Mouse (Mus musculus) liver, embryonic 11.5 days (tissue): ENCODE data around the gene Clec2h. TPM values are rescaled to one million over a fixed set of nuclear protein-coding genes. Genes with fewer than 3 reads are reported as not detected.
"Not testable (repeated sequence)": the region's sequence is repeated elsewhere in the genome, so short reads cannot be mapped to it uniquely, and the experiment has no call there.

ENCODE experiments used
- ATAC-seq: fragments of 200-750 bp; cut with Nextera tagmentation; replicated peaks from 2 replicates; pipeline ENCODE4 v1.8.0; 2017; ENCODE audit warnings: moderate number of reproducible peaks, mild to moderate bottlenecking, moderate TSS enrichment, moderate library complexity; ENCODE audit not compliant: low FRiP score
- DNase-seq: peaks from one replicate; pipeline ENCODE4 v3.0.0-alpha.2; 2017; ENCODE audit warnings: low spot score
- H3K27ac ChIP-seq: fragments of 300-500 bp; sonication (generic); 2 replicates; pipeline ENCODE4 v1.5.1; 2014; ENCODE audit warnings: mild to moderate bottlenecking, low read depth, low read length, control low read depth
- H3K27me3 ChIP-seq: fragments of 300-500 bp; sonication (generic); replicated peaks from 2 replicates; pipeline ENCODE4 v1.6.1; 2014; ENCODE audit warnings: low read length, mixed read lengths; ENCODE audit not compliant: control insufficient read depth, insufficient read depth
- H3K36me3 ChIP-seq: fragments of 300-500 bp; sonication (generic); 2 replicates; pipeline ENCODE4 v1.6.1; 2014; ENCODE audit warnings: mild to moderate bottlenecking, low read length, moderate library complexity, mixed read lengths; ENCODE audit not compliant: control insufficient read depth, insufficient read depth
- H3K4me1 ChIP-seq: fragments of 300-500 bp; sonication (generic); replicated peaks from 2 replicates; pipeline ENCODE4 v1.6.1; 2014; ENCODE audit warnings: low read length, mixed read lengths; ENCODE audit not compliant: control insufficient read depth, insufficient read depth
- H3K4me2 ChIP-seq: fragments of 300-500 bp; sonication (generic); 2 replicates; pipeline ENCODE4 v1.6.1; 2014; ENCODE audit warnings: mild to moderate bottlenecking, control low read depth, moderate library complexity
- H3K4me3 ChIP-seq: fragments of 300-500 bp; sonication (generic); 2 replicates; pipeline ENCODE4 v1.5.1; 2014; ENCODE audit warnings: low read depth, low read length, control low read depth
- H3K9ac ChIP-seq: fragments of 300-500 bp; sonication (generic); 2 replicates; pipeline ENCODE4 v1.6.1; 2014; ENCODE audit warnings: low read depth, low read length, control low read depth
- H3K9me3 ChIP-seq: fragments of 300-500 bp; sonication (generic); 2 replicates; pipeline ENCODE4 v1.6.1; 2016; ENCODE audit warnings: low read length, inconsistent platforms, mixed read lengths; ENCODE audit not compliant: control insufficient read depth
- WGBS: fragments of 180-500 bp; shearing (Covaris S2); extraction: QIAGEN DNeasy Blood & Tissue Kit; methylation state at CpG from one replicate; pipeline ENCODE4 v1.1.7; 2014; 5-methylcytosine and 5-hydroxymethylcytosine counted together
- polyA plus RNA-seq: library from polyadenylated mRNA; unstranded; fragments of >200 nt; fragmentation: Nextera tagmentation; extraction: Ambion mirVana; gene quantifications from 2 replicates; pipeline ENCODE4 v1.2.1, GENCODE M21; 2014

Clec2h gene
- not detected in 2 replicates for polyA plus RNA-seq

DNA sequence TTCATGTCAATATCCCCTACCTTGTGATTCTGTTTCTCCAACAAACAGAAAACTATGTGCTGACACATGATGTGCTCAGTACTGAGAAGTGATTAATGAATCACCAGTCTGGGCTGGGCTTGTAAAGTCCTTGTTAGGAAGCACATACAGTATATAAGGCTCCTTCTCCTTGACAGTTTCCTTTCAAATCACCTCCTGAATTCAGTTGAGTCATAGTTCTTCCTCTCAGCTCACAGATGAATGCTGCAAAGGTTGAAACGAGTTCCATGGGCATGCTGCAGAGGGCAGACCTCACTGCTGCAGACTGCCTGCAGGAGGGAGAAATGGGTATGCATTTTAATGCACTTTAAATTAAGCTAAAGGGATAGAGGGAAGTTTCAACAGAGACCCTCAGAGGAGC, at the start of gene Clec2h:
Gene Clec2h (plus strand): TSS at position 180 of the 400 bp plus-strand sequence.
- 9% methylated on average over 1 of the region's 1 CpGs for WGBS

DNA sequence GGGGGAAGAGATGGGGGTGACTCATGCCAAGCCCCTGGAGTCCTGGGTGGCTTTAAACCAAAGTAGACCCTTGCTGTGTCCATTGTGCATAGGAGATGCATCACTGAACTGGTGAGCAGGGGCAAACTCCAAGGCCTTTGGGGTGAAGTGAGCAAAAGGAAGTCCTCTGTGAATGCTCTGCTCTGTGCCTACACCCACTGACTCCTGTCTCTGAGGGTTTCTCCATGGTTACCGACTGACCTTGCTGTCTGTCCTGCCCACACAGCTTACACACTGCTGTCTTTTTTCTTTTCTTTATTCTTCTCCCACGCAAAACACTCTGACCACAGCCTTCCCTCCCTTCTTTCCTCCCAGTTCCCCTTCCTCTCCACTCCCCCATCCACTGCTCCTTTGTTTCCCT, 39.5 kb upstream of the Clec2h start:
- Histone ChIP-seq H3K9ac (no peak overlapping the region), H3K4me2 (no peak overlapping the region), H3K27ac (no peak overlapping the region), H3K27me3 (no peaks in the 10 kb centered on the region), H3K4me3 (no peak overlapping the region), H3K9me3 (no peaks in the 10 kb centered on the region), H3K36me3 (no peaks in the 10 kb centered on the region), H3K4me1 (no peaks in the 10 kb centered on the region)
- DNase-seq = no peak
- 50% methylated on average over 2 of the region's 2 CpGs for WGBS
- ATAC-seq = no peak

More for the DNA sequence above, at the start of gene Clec2h:
- Histone ChIP-seq H3K4me1 (no peaks in the 10 kb centered on the region), H3K4me3 (no peak within 1 kb of the TSS), H3K27me3 (no peaks in the 10 kb centered on the region), H3K9me3 (no peaks in the 10 kb centered on the region), H3K9ac (no peak within 1 kb of the TSS), H3K36me3 (no peaks in the 10 kb centered on the region), H3K4me2 (no peak within 1 kb of the TSS), H3K27ac (no peak within 1 kb of the TSS)
- no peak for ATAC-seq
- no peak for DNase-seq

DNA sequence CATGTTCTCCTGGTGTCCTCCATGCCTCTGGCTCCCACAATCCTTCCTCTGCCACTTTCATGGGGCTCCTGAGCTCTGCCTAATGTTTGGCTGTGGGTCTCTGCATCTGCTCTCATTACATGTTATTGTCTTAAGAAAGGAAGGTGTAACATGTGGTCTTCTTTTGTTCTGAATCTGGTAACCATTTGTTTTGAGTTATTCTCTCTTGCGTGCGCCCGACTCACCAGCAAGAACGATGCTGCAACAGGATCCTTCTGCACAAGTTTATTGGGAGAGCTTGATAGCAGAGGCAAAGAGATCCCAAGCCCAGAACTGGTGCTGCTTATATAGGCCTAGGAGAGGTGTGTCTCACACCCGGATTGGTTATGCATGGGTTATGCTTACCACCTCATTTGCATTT, 38.8 kb upstream of the Clec2h start, which contains the start of gene Klrb1a:
Gene Klrb1a (minus strand): TSS at position 101 of the 400 bp plus-strand sequence.
- WGBS = 91% methylated on average over 5 of the region's 5 CpGs
- DNase-seq, H3K36me3 ChIP-seq, H3K4me3 ChIP-seq, H3K9ac ChIP-seq, H3K4me1 ChIP-seq, H3K4me2 ChIP-seq, H3K27ac ChIP-seq, ATAC-seq, H3K9me3 ChIP-seq, H3K27me3 ChIP-seq: not testable (repeated sequence)

DNA sequence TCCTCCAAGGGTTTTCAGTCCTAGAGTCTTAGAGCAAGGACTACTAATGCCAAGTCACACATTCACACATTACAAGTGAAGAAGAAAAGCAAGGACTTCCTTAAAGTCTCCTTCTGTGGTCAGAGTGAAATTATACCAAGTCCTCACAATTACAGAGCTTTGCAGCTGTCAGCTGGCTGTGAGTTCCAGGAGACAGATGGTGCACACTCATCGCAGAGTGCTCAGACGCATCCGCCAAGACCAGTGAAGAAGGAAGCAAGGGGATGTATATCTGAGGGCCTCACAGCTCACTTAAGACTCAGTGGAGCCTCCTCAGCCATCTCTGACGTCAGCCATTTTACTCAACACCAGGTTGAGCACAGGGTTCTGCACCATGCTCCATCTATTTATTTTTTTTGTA, 37.8 kb upstream of the Clec2h start:
- 83% methylated on average over 4 of the region's 4 CpGs for WGBS
- no peaks in the 10 kb centered on the region for H3K36me3 ChIP-seq

DNA sequence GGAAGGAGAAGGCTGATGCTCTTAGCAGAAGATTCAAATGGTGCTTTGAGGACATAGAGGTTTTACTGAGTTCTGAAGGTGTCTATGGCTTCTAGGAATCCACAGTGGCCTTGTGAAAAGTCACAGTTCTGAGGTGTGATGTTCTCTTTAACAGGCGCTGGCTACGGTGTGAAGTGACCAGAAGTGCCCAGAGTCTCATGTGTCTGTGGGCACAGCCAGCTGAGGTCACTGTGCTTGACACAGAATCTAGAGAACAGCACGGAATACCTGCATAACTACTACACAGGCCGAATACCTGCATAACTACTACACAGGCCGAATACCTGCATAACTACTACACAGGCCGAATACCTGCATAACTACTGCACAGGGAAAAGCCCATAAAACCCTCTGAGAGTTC, 36.9 kb upstream of the Clec2h start:
- 84% methylated on average over 6 of the region's 6 CpGs for WGBS
- H3K4me1 ChIP-seq, H3K36me3 ChIP-seq, H3K9me3 ChIP-seq, H3K27me3 ChIP-seq, H3K27ac ChIP-seq, DNase-seq, H3K4me3 ChIP-seq, H3K4me2 ChIP-seq, ATAC-seq, H3K9ac ChIP-seq: not testable (repeated sequence)

More for the DNA sequence above, 37.8 kb upstream of the Clec2h start:
- Histone ChIP-seq H3K9me3 (no peaks in the 10 kb centered on the region), H3K9ac (no peak overlapping the region), H3K27ac (no peak overlapping the region), H3K27me3 (no peaks in the 10 kb centered on the region), H3K4me1 (no peaks in the 10 kb centered on the region), H3K4me3 (no peak overlapping the region), H3K4me2 (no peak overlapping the region)
- no peak for DNase-seq
- ATAC-seq = no peak

- not testable (repeated sequence) for H3K4me2 ChIP-seq, H3K4me1 ChIP-seq, H3K9me3 ChIP-seq, H3K9ac ChIP-seq, H3K4me3 ChIP-seq, H3K36me3 ChIP-seq, H3K27me3 ChIP-seq, DNase-seq
- H3K27ac ChIP-seq = peak overlapping the region; percentile 13; the same call in 1 of the 2 replicates
- 54% methylated on average over 12 of the region's 13 CpGs for WGBS
- peak; percentile 61 for ATAC-seq
Observed at GRCm38 (mm10) chr6:128629771-128630739, 32.1 kb upstream of the Clec2h start.

GRCm38 (mm10) chr6:128630912-128631905, 31.0 kb upstream of the Clec2h start:
- H3K27ac ChIP-seq = peak overlapping the region; percentile 13; the same call in 1 of the 2 replicates
- not testable (repeated sequence) for H3K4me2 ChIP-seq, H3K4me3 ChIP-seq, H3K27me3 ChIP-seq, H3K36me3 ChIP-seq, DNase-seq, H3K9ac ChIP-seq, H3K9me3 ChIP-seq, H3K4me1 ChIP-seq
- ATAC-seq = peak; percentile 73
- WGBS = 58% methylated on average over 15 of the region's 15 CpGs

- Histone ChIP-seq H3K4me2 (no peak overlapping the region), H3K27me3 (no peaks in the 10 kb centered on the region), H3K4me1 (no peaks in the 10 kb centered on the region), H3K36me3 (no peaks in the 10 kb centered on the region), H3K27ac (no peak overlapping the region), H3K9ac (no peak overlapping the region), H3K4me3 (no peak overlapping the region), H3K9me3 (no peaks in the 10 kb centered on the region)
- ATAC-seq = no peak
- DNase-seq = no peak
- 80% methylated on average over 1 of the region's 1 CpGs for WGBS
Observed at GRCm38 (mm10) chr6:128640673-128641072, 21.5 kb upstream of the Clec2h start.
